In genomic region chr2:72529026-72529357, GRCm38 (mm10) we compare ENCODE assay signal across 13 mouse cellular contexts. TPM values are rescaled to one million over a fixed set of nuclear protein-coding genes. Genes with fewer than 3 reads are reported as not detected.
DNase-seq lines count a peak whose midpoint lies in the region; ATAC-seq and TF ChIP-seq lines count a peak whose summit lies in the region.
"Had no signal": no experiment of that assay in that cellular context is flagged by ENCODE, and none has a peak within 500 bp of the region (broad histone marks: within the 10 kb centered on the region; RNA-seq: fewer than 3 reads in every experiment).

No protein-coding gene starts in this region.

- no peaks in the 10 kb centered on the region for H3K36me3 ChIP-seq in forebrain, embryonic 12.5 days (replicated peaks)
- no peaks in the 10 kb centered on the region for H3K36me3 ChIP-seq in hindbrain, embryonic 16.5 days (ENCODE audit: control insufficient read depth, insufficient read depth, low read length)
- H3K36me3 ChIP-seq in neural tube, embryonic 14.5 days (ENCODE audit: control insufficient read depth, insufficient read depth, low read length): no peaks in the 10 kb centered on the region
- no peaks in the 10 kb centered on the region for H3K36me3 ChIP-seq in liver, embryonic 12.5 days

- no peak overlapping the region; the same call in 1 of the 2 replicates for H3K4me3 ChIP-seq in layer of hippocampus, adult 2 months
- no peak overlapping the region for H3K4me3 ChIP-seq in forebrain, embryonic 12.5 days (replicated peaks)
- peak overlapping the region; percentile 29; the same call in 1 of the 2 replicates for H3K4me3 ChIP-seq in hindbrain, embryonic 16.5 days (ENCODE audit: low read length)
- H3K4me3 ChIP-seq in neural tube, embryonic 14.5 days (ENCODE audit: low read depth, low read length): no peak overlapping the region
- no peak overlapping the region for H3K4me3 ChIP-seq in liver, embryonic 12.5 days
- H3K4me3 ChIP-seq: heart, adult 2 months had no signal

- peak overlapping the region; percentile 79 for H3K27ac ChIP-seq in layer of hippocampus, adult 2 months
- peak overlapping the region; percentile 42 for H3K27ac ChIP-seq in forebrain, embryonic 12.5 days
- no peak overlapping the region for H3K27ac ChIP-seq in hindbrain, embryonic 16.5 days (ENCODE audit: low read depth, low read length)
- no peak overlapping the region for H3K27ac ChIP-seq in neural tube, embryonic 14.5 days (ENCODE audit: low read depth, low read length)
- no peak overlapping the region for H3K27ac ChIP-seq in liver, embryonic 12.5 days
- H3K27ac ChIP-seq: heart, adult 2 months had no signal

- 33% methylated on average over 10 of the region's 10 CpGs for WGBS in forebrain, embryonic 12.5 days
- 25% methylated on average over 10 of the region's 10 CpGs for WGBS in hindbrain, embryonic 16.5 days
- WGBS in neural tube, embryonic 14.5 days: 19% methylated on average over 10 of the region's 10 CpGs
- WGBS in liver, embryonic 12.5 days (ENCODE audit: insufficient replicate concordance): 72% methylated on average over 10 of the region's 10 CpGs

- no peak overlapping the region for H3K9ac ChIP-seq in forebrain, embryonic 12.5 days
- no peak overlapping the region for H3K9ac ChIP-seq in hindbrain, embryonic 16.5 days (ENCODE audit: low read depth, low read length)
- H3K9ac ChIP-seq in neural tube, embryonic 14.5 days (replicated peaks; ENCODE audit: low read depth, low read length): no peak overlapping the region; the same call in 1 of the 2 replicates
- H3K9ac ChIP-seq in liver, embryonic 12.5 days: no peak overlapping the region

- peak overlapping the region; percentile 49 for H3K4me2 ChIP-seq in forebrain, embryonic 12.5 days
- H3K4me2 ChIP-seq in hindbrain, embryonic 16.5 days (ENCODE audit: low read length): peak overlapping the region; percentile 62
- H3K4me2 ChIP-seq in neural tube, embryonic 14.5 days (ENCODE audit: low read depth, low read length): peak overlapping the region; percentile 46; the same call in 1 of the 2 replicates
- no peak overlapping the region for H3K4me2 ChIP-seq in liver, embryonic 12.5 days
- H3K4me2 ChIP-seq: liver, embryonic 11.5 days had no signal

- ATAC-seq in forebrain, embryonic 12.5 days (ENCODE audit: low FRiP score): no peak
- no peak for ATAC-seq in hindbrain, embryonic 16.5 days
- no peak for ATAC-seq in neural tube, embryonic 14.5 days (ENCODE audit: low read depth)
- ATAC-seq in liver, embryonic 12.5 days: no peak
- ATAC-seq: Patski had no signal

- H3K27me3 ChIP-seq in forebrain, embryonic 12.5 days: peaks cover 19% of the 10 kb centered on the region
- H3K27me3 ChIP-seq in hindbrain, embryonic 16.5 days (replicated peaks; ENCODE audit: control insufficient read depth, insufficient read depth, low read length): no peaks in the 10 kb centered on the region
- H3K27me3 ChIP-seq in neural tube, embryonic 14.5 days (ENCODE audit: control insufficient read depth, insufficient read depth, low read length): no peaks in the 10 kb centered on the region
- peaks cover 17% of the 10 kb centered on the region for H3K27me3 ChIP-seq in liver, embryonic 12.5 days (replicated peaks)

- no peak for TF ChIP-seq CTCF in layer of hippocampus, adult 2 months (conservative IDR thresholded peaks at IDR 0.05)

- no peak for DNase-seq in layer of hippocampus, adult 2 months (ENCODE audit: low spot score in 2 of 2)
- no peak for DNase-seq in layer of hippocampus, adult 11-12 months (ENCODE audit: low spot score)
- DNase-seq in gastrocnemius, postnatal 36 days: no peak
- DNase-seq: adrenal gland, adult 2 months; heart, adult 2 months; lung, postnatal 14 days; thymus, postnatal 25 days had no signal

- intact Hi-C loops in gastrocnemius, postnatal 36 days (cut with DNase I): no loop called here

- no peaks in the 10 kb centered on the region for H3K9me3 ChIP-seq in forebrain, embryonic 12.5 days
- no peaks in the 10 kb centered on the region for H3K9me3 ChIP-seq in hindbrain, embryonic 16.5 days (ENCODE audit: control insufficient read depth, low read length)
- H3K9me3 ChIP-seq in neural tube, embryonic 14.5 days (ENCODE audit: control insufficient read depth, low read length): no peaks in the 10 kb centered on the region
- H3K9me3 ChIP-seq in liver, embryonic 12.5 days (replicated peaks): no peaks in the 10 kb centered on the region

- H3K4me1 ChIP-seq in forebrain, embryonic 12.5 days: peaks cover 19% of the 10 kb centered on the region
- no peaks in the 10 kb centered on the region for H3K4me1 ChIP-seq in hindbrain, embryonic 16.5 days (ENCODE audit: control insufficient read depth, insufficient read depth, low read depth, low read length)
- peaks cover 10% of the 10 kb centered on the region; the same call in 1 of the 2 replicates for H3K4me1 ChIP-seq in neural tube, embryonic 14.5 days (ENCODE audit: control insufficient read depth, insufficient read depth, low read length)
- no peaks in the 10 kb centered on the region for H3K4me1 ChIP-seq in liver, embryonic 12.5 days

RNA-seq across cellular contexts. Expression of gene Cdca7, which starts 53.0 kb away (rescaled TPM):
- total RNA-seq in layer of hippocampus, adult 2 months (2021): 1 to 10 TPM; 3.1 to 9.1 TPM
- polyA plus RNA-seq in forebrain, embryonic 12.5 days (2016; fragmentation: Nextera tagmentation; extraction: Ambion mirVana): 228 and 252 TPM in 2 replicates
- polyA plus RNA-seq in hindbrain, embryonic 16.5 days (2015; fragmentation: Nextera tagmentation; extraction: Ambion mirVana): 17.3 and 22.1 TPM in 2 replicates
- polyA plus RNA-seq in neural tube, embryonic 14.5 days (2014; fragmentation: Nextera tagmentation; extraction: Ambion mirVana): 12.8 and 15.5 TPM in 2 replicates
- total RNA-seq in gastrocnemius, postnatal 36 days (2021): under 1 TPM; 0.52 to 0.84 TPM
- 96.3 and 100 TPM in 2 replicates for polyA plus RNA-seq in liver, embryonic 12.5 days (2016; fragmentation: Nextera tagmentation; extraction: Ambion mirVana)

Comparison
In these comparisons a context has a peak if more than half of its experiments do, and no peak if none do; other contexts are left out.
1. H3K27ac ChIP-seq: peak in layer of hippocampus, adult 2 months (single experiment) and forebrain, embryonic 12.5 days (single experiment); none in hindbrain, embryonic 16.5 days (single experiment), neural tube, embryonic 14.5 days (single experiment) and liver, embryonic 12.5 days (single experiment).